Mouse (Mus musculus): ENCODE measurements at regions not wholly inside any gene's neighbourhood (a gene's known extent, or its start where the extent isn't known, plus 50 kb on each side); places are given as distances from the start of the nearest gene placed in this dataset.

DNA sequence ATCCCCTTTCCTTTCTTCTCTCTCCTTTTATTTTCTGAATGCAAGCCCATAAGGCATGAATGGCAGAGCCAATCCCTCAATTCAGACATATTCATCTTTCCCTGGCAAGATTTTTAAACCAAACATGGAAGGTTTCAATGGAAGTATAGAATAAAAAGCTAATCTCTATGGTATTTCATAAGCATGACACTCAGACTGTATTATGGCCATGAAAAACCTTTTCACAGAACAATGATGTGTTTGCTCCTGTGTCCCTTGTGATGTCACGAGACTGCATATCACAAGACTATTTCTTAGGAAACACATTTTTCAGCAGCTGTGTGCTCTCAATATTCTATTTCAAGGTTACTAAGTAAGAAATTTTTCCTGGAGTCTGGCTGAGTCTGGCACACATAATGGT lies 525.5 kb downstream of the Zfp352 start:
- ATAC-seq (ENCODE audit: low FRiP score): no peak
- 48% methylated on average over 1 of the region's 1 CpGs for WGBS
- H3K4me2 ChIP-seq (replicated peaks; ENCODE audit: low read depth, low read length): no peak overlapping the region
- no peak overlapping the region for H3K4me3 ChIP-seq (ENCODE audit: low read depth, low read length)
- H3K27ac ChIP-seq (ENCODE audit: low read depth, low read length): no peak overlapping the region
- H3K9ac ChIP-seq (ENCODE audit: low read depth, low read length): no peak overlapping the region
- H3K27me3 ChIP-seq (ENCODE audit: control insufficient read depth, insufficient read depth, low read length): no peaks in the 10 kb centered on the region
- no peak for DNase-seq (ENCODE audit: low spot score)
- no peaks in the 10 kb centered on the region for H3K36me3 ChIP-seq (ENCODE audit: control insufficient read depth, insufficient read depth, low read length)
- H3K4me1 ChIP-seq (replicated peaks; ENCODE audit: control insufficient read depth, insufficient read depth, low read length): no peaks in the 10 kb centered on the region
- H3K9me3 ChIP-seq (ENCODE audit: control insufficient read depth, low read length): no peaks in the 10 kb centered on the region

Measured in hindbrain, embryonic 11.5 days (tissue).